Mouse (Mus musculus) cerebellum, postnatal 10 days (tissue): ENCODE results near the gene Ubr4.
"Not testable (repeated sequence)": the region's sequence is repeated elsewhere in the genome, so short reads cannot be mapped to it uniquely, and the experiment has no call there.

Experiments used
- DNase-seq, 2 experiments: peaks; one replicate each; pipeline ENCODE4 v3.0.0; 2021; ENCODE audit warnings: mixed read lengths in 2 of 2

Gene Ubr4

GRCm38 (mm10) chr4:139360761-139361548 lies 8.5 kb downstream of the Ubr4 start:
- DNase-seq: no peak

GRCm38 (mm10) chr4:139367336-139367735 lies 14.9 kb downstream of the Ubr4 start:
- no peak for DNase-seq

GRCm38 (mm10) chr4:139368038-139368437 lies 15.6 kb downstream of the Ubr4 start:
- DNase-seq: no peak

GRCm38 (mm10) chr4:139373130-139373529 lies 20.7 kb downstream of the Ubr4 start:
- DNase-seq: no peak

GRCm38 (mm10) chr4:139373531-139373930 lies 21.1 kb downstream of the Ubr4 start:
- no peak for DNase-seq

GRCm38 (mm10) chr4:139379719-139380118 lies 27.3 kb downstream of the Ubr4 start:
- no peak for DNase-seq

GRCm38 (mm10) chr4:139380207-139380748 lies 27.9 kb downstream of the Ubr4 start:
- peak; percentile 100 for DNase-seq

- peak in 1 of 2 experiments; percentile 5 for DNase-seq
Measured at GRCm38 (mm10) chr4:139380775-139381451, 28.5 kb downstream of the Ubr4 start.

GRCm38 (mm10) chr4:139381452-139381845 lies 29.0 kb downstream of the Ubr4 start:
- DNase-seq: no peak

GRCm38 (mm10) chr4:139382231-139382630 lies 29.8 kb downstream of the Ubr4 start:
- DNase-seq: no peak

GRCm38 (mm10) chr4:139385841-139386240 lies 33.4 kb downstream of the Ubr4 start:
- DNase-seq: not testable (repeated sequence)

- no peak for DNase-seq
Measured at GRCm38 (mm10) chr4:139386869-139387319, 34.5 kb downstream of the Ubr4 start.

GRCm38 (mm10) chr4:139389557-139389956 lies 37.1 kb downstream of the Ubr4 start:
- no peak for DNase-seq

GRCm38 (mm10) chr4:139395431-139395830 lies 43.0 kb downstream of the Ubr4 start:
- DNase-seq: no peak

GRCm38 (mm10) chr4:139400487-139400886 lies 48.1 kb downstream of the Ubr4 start:
- no peak for DNase-seq

GRCm38 (mm10) chr4:139403214-139403613 lies 50.8 kb downstream of the Ubr4 start:
- DNase-seq: peak in 1 of 2 experiments; percentile 28

GRCm38 (mm10) chr4:139411351-139411750 lies 58.9 kb downstream of the Ubr4 start:
- DNase-seq: peak in 1 of 2 experiments; percentile 12

GRCm38 (mm10) chr4:139417868-139418267 lies 65.5 kb downstream of the Ubr4 start:
- DNase-seq: no peak

- DNase-seq: no peak
Measured at GRCm38 (mm10) chr4:139421621-139422020, 69.2 kb downstream of the Ubr4 start.

- DNase-seq: no peak
Measured at GRCm38 (mm10) chr4:139422409-139422808, 70.0 kb downstream of the Ubr4 start.

- no peak for DNase-seq
Measured at GRCm38 (mm10) chr4:139423270-139423669, 70.9 kb downstream of the Ubr4 start.

GRCm38 (mm10) chr4:139430176-139430575 lies 77.8 kb downstream of the Ubr4 start:
- peak; percentile 79 to 82 for DNase-seq

- peak; percentile 22 to 38 for DNase-seq
Measured at GRCm38 (mm10) chr4:139430891-139431290, 78.5 kb downstream of the Ubr4 start.
